Mouse (Mus musculus) forebrain, embryonic 14.5 days (tissue): ENCODE results near the gene Zfp119a. TPM values are rescaled to one million over a fixed set of nuclear protein-coding genes. Genes with fewer than 3 reads are reported as not detected.
A peak's percentile ranks its signal among the peaks of the same experiment; 100 is the strongest.
"Not testable (repeated sequence)": the region's sequence is repeated elsewhere in the genome, so short reads cannot be mapped to it uniquely, and the experiment has no call there.

ENCODE experiments used
- ATAC-seq: fragments of 200-750 bp; cut with Nextera tagmentation; 2 replicates; pipeline ENCODE4 v1.8.0; 2017; ENCODE audit warnings: mild to moderate bottlenecking, moderate library complexity
- DNase-seq: peaks from one replicate; pipeline ENCODE4 v3.0.0-alpha.2; 2015; ENCODE audit warnings: low spot score
- H3K27ac ChIP-seq: fragments of 300-500 bp; sonication (generic); 2 replicates; pipeline ENCODE4 v1.5.1; 2014; ENCODE audit warnings: low read depth, mild to moderate bottlenecking, control low read depth, low read length, moderate library complexity
- H3K27me3 ChIP-seq: fragments of 300-500 bp; sonication (generic); replicated peaks from 2 replicates; pipeline ENCODE4 v1.6.1; 2014; ENCODE audit warnings: low read length, control low read depth, mixed read lengths; ENCODE audit not compliant: control insufficient read depth, insufficient read depth
- H3K36me3 ChIP-seq: fragments of 300-500 bp; sonication (generic); 2 replicates; pipeline ENCODE4 v1.6.1; 2014; ENCODE audit warnings: low read length, control low read depth; ENCODE audit not compliant: control insufficient read depth, insufficient read depth
- H3K4me1 ChIP-seq: fragments of 300-500 bp; sonication (generic); 2 replicates; pipeline ENCODE4 v1.6.1; 2014; ENCODE audit warnings: antibody characterized with exemption, low read length, control low read depth; ENCODE audit not compliant: control insufficient read depth, insufficient read depth
- H3K4me2 ChIP-seq: fragments of 300-500 bp; sonication (generic); 2 replicates; pipeline ENCODE4 v1.6.1; 2014; ENCODE audit warnings: mild to moderate bottlenecking, control low read depth, low read length
- H3K4me3 ChIP-seq: fragments of 300-500 bp; sonication (generic); 2 replicates; pipeline ENCODE4 v1.5.1; 2014; ENCODE audit warnings: low read depth, low read length, control low read depth
- H3K9ac ChIP-seq: fragments of 300-500 bp; sonication (generic); 2 replicates; pipeline ENCODE4 v1.6.1; 2014; ENCODE audit warnings: mild to moderate bottlenecking, low read length, control low read depth, moderate library complexity
- H3K9me3 ChIP-seq: fragments of 300-500 bp; sonication (generic); replicated peaks from 2 replicates; pipeline ENCODE4 v1.6.1; 2016; ENCODE audit warnings: low read length, control low read depth, mixed read lengths; ENCODE audit not compliant: control insufficient read depth
- WGBS: fragments of 180-500 bp; shearing (Covaris S2); extraction: QIAGEN DNeasy Blood & Tissue Kit; methylation state at CpG from one replicate; pipeline ENCODE4 v1.1.7; 2014; 5-methylcytosine and 5-hydroxymethylcytosine counted together
- polyA plus RNA-seq: library from polyadenylated mRNA; unstranded; fragments of >200 nt; fragmentation: Nextera tagmentation; extraction: Ambion mirVana; gene quantifications from 2 replicates; pipeline ENCODE4 v1.2.1, GENCODE M21; 2014

The Zfp119a gene
- polyA plus RNA-seq, result 9.9 and 12.5 TPM in 2 replicates

- not testable (repeated sequence) for H3K9me3 ChIP-seq, H3K27me3 ChIP-seq, H3K36me3 ChIP-seq, H3K4me1 ChIP-seq
- ATAC-seq, result peak; percentile 100
- H3K9ac ChIP-seq, result peak within 1 kb of the TSS; percentile 61
- H3K4me3 ChIP-seq, result peak within 1 kb of the TSS; percentile 40
- WGBS, result 0% methylated on average over 29 of the region's 53 CpGs
- H3K27ac ChIP-seq, result peak within 1 kb of the TSS; percentile 66
- DNase-seq, result peak; percentile 94
- H3K4me2 ChIP-seq, result peak within 1 kb of the TSS; percentile 58
Measured at GRCm38 (mm10) chr17:55878636-55879369, at the start of gene Zfp119a. Gene Zfp119a (minus strand): TSS chr17:55878930.

GRCm38 (mm10) chr17:55906669-55907068 lies 27.9 kb upstream of the Zfp119a start:
- H3K4me1 ChIP-seq, result no peaks in the 10 kb centered on the region
- H3K27ac ChIP-seq, result no peak overlapping the region
- H3K27me3 ChIP-seq, result no peaks in the 10 kb centered on the region
- ATAC-seq (no peak), DNase-seq (no peak)
- H3K4me2 ChIP-seq, result no peak overlapping the region
- no peak overlapping the region for H3K9ac ChIP-seq
- H3K36me3 ChIP-seq, result no peaks in the 10 kb centered on the region
- H3K9me3 ChIP-seq, result no peaks in the 10 kb centered on the region
- no peak overlapping the region for H3K4me3 ChIP-seq

- Histone ChIP-seq H3K4me1 (no peaks in the 10 kb centered on the region), H3K9ac (no peak overlapping the region), H3K4me3 (no peak overlapping the region), H3K36me3 (no peaks in the 10 kb centered on the region), H3K27ac (no peak overlapping the region), H3K4me2 (no peak overlapping the region), H3K27me3 (no peaks in the 10 kb centered on the region), H3K9me3 (no peaks in the 10 kb centered on the region)
- no peak for ATAC-seq
- no peak for DNase-seq
- 75% methylated on average over 6 of the region's 6 CpGs for WGBS
Measured at GRCm38 (mm10) chr17:55904131-55904530, 25.4 kb upstream of the Zfp119a start.

- no peak overlapping the region for H3K4me3 ChIP-seq
- 87% methylated on average over 1 of the region's 1 CpGs for WGBS
- H3K4me1 ChIP-seq, result no peaks in the 10 kb centered on the region
- H3K9me3 ChIP-seq, result no peaks in the 10 kb centered on the region
- no peaks in the 10 kb centered on the region for H3K36me3 ChIP-seq
- no peak overlapping the region for H3K9ac ChIP-seq
- ATAC-seq, result no peak
- DNase-seq, result no peak
- H3K27ac ChIP-seq, result no peak overlapping the region
- no peak overlapping the region for H3K4me2 ChIP-seq
- H3K27me3 ChIP-seq, result no peaks in the 10 kb centered on the region
Measured at GRCm38 (mm10) chr17:55903687-55904086, 25.0 kb upstream of the Zfp119a start.

- no peak overlapping the region for H3K9ac ChIP-seq
- 76% methylated on average over 2 of the region's 2 CpGs for WGBS
- ATAC-seq, result no peak
Measured at GRCm38 (mm10) chr17:55903087-55903486, 24.4 kb upstream of the Zfp119a start.

GRCm38 (mm10) chr17:55892406-55892955 lies 13.8 kb upstream of the Zfp119a start:
- DNase-seq, H3K9me3 ChIP-seq, H3K27ac ChIP-seq, H3K27me3 ChIP-seq, H3K4me1 ChIP-seq, ATAC-seq, H3K36me3 ChIP-seq: not testable (repeated sequence)
- Histone ChIP-seq H3K9ac (peak overlapping the region; percentile 47), H3K4me3 (peak overlapping the region; percentile 37), H3K4me2 (peak overlapping the region; percentile 48)
- 10% methylated on average over 6 of the region's 8 CpGs for WGBS

More at GRCm38 (mm10) chr17:55903087-55903486, 24.4 kb upstream of the Zfp119a start:
- H3K36me3 ChIP-seq, result peaks cover 5% of the 10 kb centered on the region; the same call in 1 of the 2 replicates
- H3K4me1 ChIP-seq, result no peaks in the 10 kb centered on the region
- H3K9me3 ChIP-seq, result peaks cover 5% of the 10 kb centered on the region; the same call in 1 of the 2 replicates
- no peak overlapping the region for H3K4me3 ChIP-seq
- no peak for DNase-seq
- no peak overlapping the region for H3K4me2 ChIP-seq
- no peak overlapping the region for H3K27ac ChIP-seq
- H3K27me3 ChIP-seq, result no peaks in the 10 kb centered on the region

GRCm38 (mm10) chr17:55884912-55885311 lies 6.2 kb upstream of the Zfp119a start:
- no peak overlapping the region for H3K27ac ChIP-seq
- no peak overlapping the region for H3K4me2 ChIP-seq
- 52% methylated on average over 2 of the region's 2 CpGs for WGBS
- no peaks in the 10 kb centered on the region for H3K4me1 ChIP-seq
- no peak overlapping the region for H3K4me3 ChIP-seq
- H3K9ac ChIP-seq, result no peak overlapping the region
- ATAC-seq (no peak), DNase-seq (no peak)
- no peaks in the 10 kb centered on the region for H3K27me3 ChIP-seq
- H3K9me3 ChIP-seq, result no peaks in the 10 kb centered on the region
- no peaks in the 10 kb centered on the region for H3K36me3 ChIP-seq

- 35% methylated on average over 2 of the region's 2 CpGs for WGBS
- no peak overlapping the region for H3K4me2 ChIP-seq
- no peaks in the 10 kb centered on the region for H3K9me3 ChIP-seq
- ATAC-seq (no peak), DNase-seq (peak; percentile 7)
- no peaks in the 10 kb centered on the region for H3K27me3 ChIP-seq
- H3K27ac ChIP-seq, result no peak overlapping the region
- no peaks in the 10 kb centered on the region for H3K36me3 ChIP-seq
- no peak overlapping the region for H3K9ac ChIP-seq
- peaks cover 2% of the 10 kb centered on the region; the same call in 1 of the 2 replicates for H3K4me1 ChIP-seq
- H3K4me3 ChIP-seq, result no peak overlapping the region
Measured at GRCm38 (mm10) chr17:55883631-55884030, 4.9 kb upstream of the Zfp119a start.

- not testable (repeated sequence) for H3K36me3 ChIP-seq, H3K27ac ChIP-seq, H3K4me1 ChIP-seq, ATAC-seq, H3K27me3 ChIP-seq, H3K9me3 ChIP-seq
- peak; percentile 14 for DNase-seq
- Histone ChIP-seq H3K9ac (peak overlapping the region; percentile 51), H3K4me2 (peak overlapping the region; percentile 58), H3K4me3 (peak overlapping the region; percentile 40)
- under 1% methylated on average over 6 of the region's 8 CpGs for WGBS
Measured at GRCm38 (mm10) chr17:55878282-55878635, 471 bp downstream of the Zfp119a start.
